Mouse (Mus musculus) olfactory bulb, adult 2 months (tissue): ENCODE data around the gene Crabp1.

Experiments used
- CTCF ChIP-seq: fragments of 200-500 bp; IDR thresholded peaks from 2 replicates; pipeline ENCODE4 v1.5.1; 2012; ENCODE audit warnings: low read depth, mild to moderate bottlenecking, low read length, moderate library complexity; ENCODE audit not compliant: insufficient read depth
- POLR2A ChIP-seq: fragments of 200-500 bp; IDR thresholded peaks from 2 replicates; pipeline ENCODE4 v1.6.1; 2012; ENCODE audit warnings: mild to moderate bottlenecking, low read depth, low read length, moderate library complexity; ENCODE audit not compliant: insufficient read depth

- TF ChIP-seq POLR2A (no peak), CTCF (no peak)
These were observed 14.7 kb downstream of the Crabp1 start for GRCm38 (mm10) chr9:54779280-54779679.
